Mouse (Mus musculus) G1E (cell line): ENCODE measurements around the gene Sparcl1. TPM values are rescaled to one million over a fixed set of nuclear protein-coding genes. Genes with fewer than 3 reads are reported as not detected.

Source experiments
- ATAC-seq: 2 replicates; pipeline ENCODE4 v1.8.0; 2016; ENCODE audit warnings: mild to moderate bottlenecking; ENCODE audit not compliant: insufficient number of reproducible peaks, poor library complexity, low FRiP score, severe bottlenecking; ENCODE audit errors: extremely low read depth
- DNase-seq: peaks from one replicate; pipeline ENCODE4 v3.0.0; 2012; ENCODE audit warnings: low spot score
- H3K27me3 ChIP-seq: 2 replicates; pipeline ENCODE4 v1.6.1; 2012; ENCODE audit warnings: mild to moderate bottlenecking, low read length, inconsistent platforms; ENCODE audit not compliant: insufficient read depth
- H3K36me3 ChIP-seq: replicated peaks from 2 replicates; pipeline ENCODE3; 2012; ENCODE audit warnings: mild to moderate bottlenecking, inconsistent platforms
- H3K4me1 ChIP-seq: 2 replicates; pipeline ENCODE4 v1.6.1; 2012; ENCODE audit warnings: low read depth, low read length, inconsistent platforms, mixed read lengths; ENCODE audit not compliant: insufficient read depth
- H3K4me3 ChIP-seq: 2 replicates; pipeline ENCODE4 v1.5.1; 2012; ENCODE audit warnings: low read depth, mild to moderate bottlenecking, inconsistent platforms, low read length, moderate library complexity, mixed read lengths
- H3K9me3 ChIP-seq: replicated peaks from 2 replicates; pipeline ENCODE4 v1.6.1; 2012; ENCODE audit warnings: inconsistent platforms
- CTCF ChIP-seq: IDR thresholded peaks from 2 replicates; pipeline ENCODE4 v1.5.1; 2012; ENCODE audit warnings: low read depth, low read length, inconsistent platforms, mixed read lengths
- GATA1 ChIP-seq: IDR thresholded peaks from 2 replicates; pipeline ENCODE4 v1.6.1; 2012; ENCODE audit warnings: borderline replicate concordance, low read length, inconsistent platforms, mixed read lengths
- GATA2 ChIP-seq: IDR thresholded peaks from 2 replicates; pipeline ENCODE4 v1.6.1; 2012; ENCODE audit warnings: low read depth, low read length, inconsistent platforms, borderline replicate concordance
- POLR2AphosphoS5 ChIP-seq: IDR thresholded peaks from 2 replicates; pipeline ENCODE4 v1.6.1; 2012; ENCODE audit warnings: low read depth, low read length, inconsistent platforms; ENCODE audit not compliant: insufficient replicate concordance
- TAL1 ChIP-seq: conservative IDR thresholded peaks from 2 replicates; pipeline ENCODE4 v1.6.1; 2012; ENCODE audit warnings: low read depth, low read length, inconsistent platforms, mixed read lengths
- polyA plus RNA-seq: library from polyadenylated mRNA; stranded (reverse); fragments of >175 nt; gene quantifications from 2 replicates; pipeline ENCODE4 v1.2.3, GENCODE M21; 2012
- total RNA-seq, 2 experiments: library from RNA; stranded (forward) in 1 of 2; stranded (reverse) in 1 of 2; fragments of 200-1000 nt in 1 of 2; fragments of >200 nt in 1 of 2; fragmentation: Nextera tagmentation in 1 of 2; gene quantifications; 2 replicates each; pipeline ENCODE4 v1.2.3; 2014 to 2017

Gene Sparcl1
- total and polyA plus RNA-seq, 3 experiments = not detected

GRCm38 (mm10) chr5:104108127-104108875, 5.2 kb downstream of the Sparcl1 start:
- TF ChIP-seq CTCF (no peak), GATA2 (no peak), TAL1 (no peak)
- no peak for ATAC-seq
- no peak for DNase-seq
- no peaks in the 10 kb centered on the region for H3K36me3 ChIP-seq
- no peaks in the 10 kb centered on the region for H3K4me1 ChIP-seq
- no peaks in the 10 kb centered on the region for H3K9me3 ChIP-seq
- no peak overlapping the region for H3K4me3 ChIP-seq
- no peaks in the 10 kb centered on the region for H3K27me3 ChIP-seq

- Histone ChIP-seq H3K4me3 (no peak overlapping the region), H3K9me3 (peaks cover 5% of the 10 kb centered on the region; the same call in 1 of the 2 replicates), H3K27me3 (no peaks in the 10 kb centered on the region), H3K4me1 (no peaks in the 10 kb centered on the region), H3K36me3 (no peaks in the 10 kb centered on the region)
- DNase-seq (no peak), ATAC-seq (no peak)
- TF ChIP-seq CTCF (no peak), TAL1 (no peak), GATA2 (no peak), GATA1 (no peak)
These were observed 9.4 kb downstream of the Sparcl1 start for GRCm38 (mm10) chr5:104104111-104104510.

DNA sequence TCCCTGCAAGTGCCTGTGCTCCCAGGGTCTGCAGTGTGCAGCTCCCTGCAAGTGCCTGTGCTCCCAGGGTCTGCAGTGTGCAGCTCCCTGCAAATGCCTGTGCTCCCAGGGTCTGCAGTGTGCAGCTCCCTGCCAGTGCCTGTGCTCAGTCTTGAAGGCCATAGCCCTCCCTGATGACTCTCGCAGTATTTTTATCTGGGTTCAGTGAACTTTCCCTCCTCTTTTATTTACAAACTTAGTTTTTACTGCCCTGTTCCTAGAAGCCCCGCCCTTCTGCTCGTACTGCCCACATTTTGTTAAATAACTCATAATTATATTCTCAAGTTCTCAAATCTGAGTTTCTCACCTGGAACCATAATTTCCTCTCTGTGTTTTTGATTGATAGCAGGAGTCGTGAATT, 10.4 kb downstream of the Sparcl1 start:
- no peaks in the 10 kb centered on the region for H3K36me3 ChIP-seq
- H3K27me3 ChIP-seq = no peaks in the 10 kb centered on the region
- no peak overlapping the region for H3K4me3 ChIP-seq
- no peak for DNase-seq
- ATAC-seq = no peak
- H3K4me1 ChIP-seq = no peaks in the 10 kb centered on the region
- no peak for TF ChIP-seq GATA2
- no peak for TF ChIP-seq GATA1
- TF ChIP-seq CTCF = no peak
- TF ChIP-seq TAL1 = no peak
- no peak for TF ChIP-seq POLR2AphosphoS5
- H3K9me3 ChIP-seq = peaks cover 5% of the 10 kb centered on the region; the same call in 1 of the 2 replicates

DNA sequence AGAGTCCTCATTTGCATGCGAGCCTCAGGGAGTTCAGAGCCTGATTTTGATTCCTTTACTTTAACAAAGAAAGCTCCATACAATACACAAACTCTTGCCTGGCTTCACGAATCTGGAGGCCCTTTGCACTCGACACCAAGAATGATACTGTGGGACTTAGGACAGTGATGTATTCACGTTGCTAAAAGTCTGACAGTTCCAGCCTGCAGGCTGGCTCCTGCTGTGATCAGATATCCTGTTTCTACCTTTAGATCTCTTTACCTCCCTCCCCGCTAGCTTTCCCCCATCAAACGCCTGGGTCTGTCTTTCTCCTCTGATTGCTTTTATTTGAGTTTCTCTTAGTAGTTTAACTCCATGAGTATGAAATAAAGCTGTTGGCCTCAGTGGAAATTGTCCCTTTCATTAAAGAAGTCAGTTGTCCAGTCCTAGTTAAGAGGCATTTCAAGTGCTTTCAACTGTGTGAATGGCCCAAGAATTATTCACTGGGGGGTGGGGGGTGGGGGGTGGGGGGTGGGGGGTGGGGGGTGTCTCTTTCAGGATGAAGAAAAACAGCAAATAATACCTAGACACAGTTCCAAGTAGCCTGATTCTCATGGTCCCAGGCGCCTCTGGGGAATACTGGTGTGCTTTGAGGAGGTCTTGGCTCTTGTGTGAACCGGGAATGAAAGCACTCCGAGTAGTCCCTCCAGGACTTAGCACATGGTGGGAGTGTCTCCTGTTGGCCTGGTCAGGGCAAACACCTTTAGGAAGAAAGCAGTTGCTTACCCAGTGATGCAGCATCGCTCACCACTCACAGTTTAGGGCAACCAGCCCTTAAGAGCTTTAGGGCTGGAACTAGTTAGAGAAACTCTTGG, 11.6 kb downstream of the Sparcl1 start:
- H3K27me3 ChIP-seq = no peaks in the 10 kb centered on the region
- DNase-seq = no peak
- H3K4me3 ChIP-seq = no peak overlapping the region
- H3K9me3 ChIP-seq = peaks cover 5% of the 10 kb centered on the region; the same call in 1 of the 2 replicates
- TF ChIP-seq CTCF (no peak), TAL1 (no peak), GATA1 (no peak)
- no peak for ATAC-seq
- no peaks in the 10 kb centered on the region for H3K36me3 ChIP-seq
- no peaks in the 10 kb centered on the region for H3K4me1 ChIP-seq

- H3K27me3 ChIP-seq = 0 out of 2 replicates have a peak, but pooled peaks cover 4% of the 10 kb centered on the region
- H3K36me3 ChIP-seq = no peaks in the 10 kb centered on the region
- TF ChIP-seq POLR2AphosphoS5 (no peak), CTCF (no peak)
- DNase-seq (no peak), ATAC-seq (no peak)
- no peaks in the 10 kb centered on the region for H3K9me3 ChIP-seq
- no peaks in the 10 kb centered on the region for H3K4me1 ChIP-seq
- no peak overlapping the region for H3K4me3 ChIP-seq
These were observed 17.2 kb downstream of the Sparcl1 start for GRCm38 (mm10) chr5:104096078-104096938.

GRCm38 (mm10) chr5:104095416-104096077, 18.0 kb downstream of the Sparcl1 start:
- Histone ChIP-seq H3K27me3 (0 out of 2 replicates have a peak, but pooled peaks cover 4% of the 10 kb centered on the region), H3K9me3 (no peaks in the 10 kb centered on the region), H3K4me1 (no peaks in the 10 kb centered on the region), H3K4me3 (no peak overlapping the region), H3K36me3 (no peaks in the 10 kb centered on the region)
- TF ChIP-seq CTCF (no peak), POLR2AphosphoS5 (no peak), GATA2 (no peak), GATA1 (no peak), TAL1 (no peak)
- DNase-seq (no peak), ATAC-seq (no peak)
